Mouse (Mus musculus) E14TG2a.4 (cell line): ENCODE results near the gene Tma16.
A peak's percentile ranks its signal among the peaks of the same experiment; 100 is the strongest.

Experiments used
- H3K27me3 ChIP-seq: 2 replicates; pipeline ENCODE4 v1.6.1; 2014; ENCODE audit warnings: low read length, control low read depth; ENCODE audit not compliant: insufficient read depth
- H3K36me3 ChIP-seq: 2 replicates; pipeline ENCODE4 v1.6.1; 2014; ENCODE audit warnings: low read length, control low read depth; ENCODE audit not compliant: insufficient read depth
- H3K4me1 ChIP-seq: replicated peaks from 2 replicates; pipeline ENCODE4 v1.6.1; 2014; ENCODE audit warnings: low read depth, low read length, control low read depth
- H3K4me3 ChIP-seq: replicated peaks from 2 replicates; pipeline ENCODE4 v1.5.1; 2014; ENCODE audit warnings: mild to moderate bottlenecking, low read length
- H3K9me3 ChIP-seq: 2 replicates; pipeline ENCODE4 v1.6.1; 2014; ENCODE audit warnings: low read length, control low read depth
- CTCF ChIP-seq: conservative IDR thresholded peaks from 2 replicates; pipeline ENCODE4 v1.5.1; 2014; ENCODE audit warnings: low read length
- NANOG ChIP-seq: IDR thresholded peaks from 2 replicates; pipeline ENCODE4 v1.6.1; 2014; ENCODE audit warnings: borderline replicate concordance, low read length, mixed read lengths
- POU5F1 ChIP-seq: IDR thresholded peaks from 2 replicates; pipeline ENCODE4 v1.6.1; 2014; ENCODE audit warnings: low read length, borderline replicate concordance

The Tma16 gene

GRCm38 (mm10) chr8:66486084-66486763 is at the start of gene Tma16:
Gene Tma16 (minus strand): TSS chr8:66486530.
- Histone ChIP-seq H3K27me3 (no peaks in the 10 kb centered on the region), H3K36me3 (peaks cover 33% of the 10 kb centered on the region), H3K4me1 (peaks cover 36% of the 10 kb centered on the region), H3K9me3 (no peaks in the 10 kb centered on the region), H3K4me3 (peak within 1 kb of the TSS; percentile 97)
- TF ChIP-seq NANOG = no peak
- TF ChIP-seq POU5F1 = no peak; the same call in 1 of the 2 replicates
- no peak for TF ChIP-seq CTCF

DNA sequence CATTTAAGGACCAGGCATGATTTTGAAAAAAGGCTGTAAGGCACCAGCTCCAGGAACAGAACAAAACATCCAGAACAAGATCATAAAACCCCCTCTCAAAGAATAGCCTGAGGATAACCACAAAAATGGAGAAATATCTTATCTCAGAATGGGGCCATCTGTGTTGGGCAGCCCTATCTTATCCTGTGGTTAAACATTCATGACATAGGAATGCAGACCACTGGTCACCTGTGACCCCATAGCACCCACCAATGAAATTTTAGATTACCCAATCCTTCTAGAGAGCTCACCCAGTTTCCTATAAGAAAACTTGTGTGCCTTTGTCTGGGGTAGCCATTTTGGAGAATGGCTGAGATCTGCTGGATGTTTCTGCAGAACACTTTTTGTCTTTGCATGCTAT is 34.2 kb upstream of the Tma16 start:
- no peaks in the 10 kb centered on the region for H3K9me3 ChIP-seq
- TF ChIP-seq POU5F1 (no peak), CTCF (no peak), NANOG (no peak)
- H3K4me1 ChIP-seq = no peaks in the 10 kb centered on the region
- H3K36me3 ChIP-seq = no peaks in the 10 kb centered on the region
- no peaks in the 10 kb centered on the region for H3K27me3 ChIP-seq
- no peak overlapping the region for H3K4me3 ChIP-seq

- Histone ChIP-seq H3K4me3 (no peak overlapping the region), H3K9me3 (no peaks in the 10 kb centered on the region), H3K36me3 (no peaks in the 10 kb centered on the region), H3K4me1 (no peaks in the 10 kb centered on the region), H3K27me3 (no peaks in the 10 kb centered on the region)
- TF ChIP-seq NANOG (no peak), CTCF (no peak), POU5F1 (no peak)
Observed at GRCm38 (mm10) chr8:66519149-66519548, 32.8 kb upstream of the Tma16 start.

DNA sequence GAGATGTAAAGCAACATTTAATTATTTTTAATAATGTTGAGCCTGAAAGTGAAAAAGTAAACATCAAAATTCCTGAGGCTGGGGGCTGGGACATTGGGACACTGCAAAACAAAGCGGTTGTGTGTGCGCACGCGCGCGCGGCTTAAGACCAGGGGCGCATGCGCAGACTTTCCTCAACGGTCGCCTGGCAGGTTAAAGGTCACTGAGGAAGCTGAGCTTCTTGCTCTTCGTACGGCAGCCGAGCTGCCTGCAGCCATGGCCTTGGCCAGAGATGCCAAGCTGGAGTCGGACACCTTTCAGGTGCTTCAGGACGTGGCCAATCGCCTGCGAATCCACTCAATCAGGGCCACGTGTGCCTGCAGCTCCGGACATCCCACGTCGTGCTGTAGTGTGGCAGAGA is 25.2 kb upstream of the Tma16 start, which contains the start of gene Tktl2:
Gene Tktl2 (plus strand): TSS at position 220 of the 400 bp plus-strand sequence.
- Histone ChIP-seq H3K9me3 (peaks cover 13% of the 10 kb centered on the region; the same call in 1 of the 2 replicates), H3K36me3 (no peaks in the 10 kb centered on the region), H3K4me3 (peak within 1 kb of the TSS; percentile 54), H3K4me1 (peaks cover 3% of the 10 kb centered on the region), H3K27me3 (peaks cover 13% of the 10 kb centered on the region; the same call in 1 of the 2 replicates)
- TF ChIP-seq CTCF (no peak), NANOG (no peak), POU5F1 (no peak)

DNA sequence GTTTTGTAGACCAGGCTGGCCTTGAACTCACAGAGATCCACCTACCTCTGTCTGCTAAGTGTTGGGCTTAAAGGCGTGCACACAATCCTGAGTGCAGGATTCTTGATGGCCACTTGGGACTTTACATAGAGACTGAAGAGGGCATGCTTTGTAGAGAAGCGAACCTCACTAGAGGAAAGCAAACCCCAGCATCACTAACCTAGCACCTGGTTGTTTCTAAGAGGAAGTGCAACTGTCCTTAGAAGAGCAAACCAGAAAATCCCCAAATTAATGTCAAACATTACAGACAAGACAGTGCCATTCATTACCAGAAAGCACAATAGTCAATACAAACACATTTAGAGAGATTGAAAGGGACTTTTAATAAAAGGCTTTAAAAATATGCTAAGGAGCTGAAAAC is 17.1 kb upstream of the Tma16 start:
- Histone ChIP-seq H3K9me3 (no peaks in the 10 kb centered on the region), H3K27me3 (no peaks in the 10 kb centered on the region), H3K36me3 (no peaks in the 10 kb centered on the region), H3K4me1 (no peaks in the 10 kb centered on the region), H3K4me3 (no peak overlapping the region)
- TF ChIP-seq NANOG (no peak), POU5F1 (no peak), CTCF (no peak)

- no peak for TF ChIP-seq POU5F1
- TF ChIP-seq NANOG = no peak
- peak; percentile 73 for TF ChIP-seq CTCF
- no peaks in the 10 kb centered on the region for H3K27me3 ChIP-seq
- no peak overlapping the region for H3K4me3 ChIP-seq
- H3K4me1 ChIP-seq = no peaks in the 10 kb centered on the region
- no peaks in the 10 kb centered on the region for H3K9me3 ChIP-seq
- H3K36me3 ChIP-seq = no peaks in the 10 kb centered on the region
Observed at GRCm38 (mm10) chr8:66496998-66497577, 10.8 kb upstream of the Tma16 start.

GRCm38 (mm10) chr8:66495726-66496125 is 9.4 kb upstream of the Tma16 start:
- H3K9me3 ChIP-seq = no peaks in the 10 kb centered on the region
- no peaks in the 10 kb centered on the region for H3K36me3 ChIP-seq
- TF ChIP-seq NANOG (no peak), CTCF (peak; percentile 57)
- no peaks in the 10 kb centered on the region for H3K27me3 ChIP-seq
- no peak overlapping the region for H3K4me3 ChIP-seq
- no peaks in the 10 kb centered on the region for H3K4me1 ChIP-seq

DNA sequence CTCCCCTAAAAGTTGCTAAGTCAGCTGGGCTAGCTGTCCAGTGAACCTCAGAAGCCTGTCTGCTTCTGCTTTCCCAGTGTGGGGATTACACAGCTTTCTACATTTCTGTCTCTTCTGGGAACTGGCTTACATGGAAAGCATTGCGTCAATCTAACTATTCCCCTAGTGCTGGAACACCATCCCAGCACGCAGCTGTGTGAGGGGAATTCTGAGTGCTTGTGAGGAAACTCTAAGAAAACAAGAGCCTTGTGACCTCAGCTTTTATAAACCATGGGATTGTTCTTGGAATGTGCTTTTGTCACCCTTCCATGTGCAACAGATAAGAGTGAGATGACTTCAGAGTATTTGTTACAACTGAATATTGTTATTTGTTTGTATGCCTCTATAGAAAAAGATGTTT is 8.2 kb upstream of the Tma16 start:
- no peak for TF ChIP-seq POU5F1
- Histone ChIP-seq H3K9me3 (no peaks in the 10 kb centered on the region), H3K36me3 (no peaks in the 10 kb centered on the region), H3K4me1 (no peaks in the 10 kb centered on the region), H3K4me3 (no peak overlapping the region), H3K27me3 (no peaks in the 10 kb centered on the region)

DNA sequence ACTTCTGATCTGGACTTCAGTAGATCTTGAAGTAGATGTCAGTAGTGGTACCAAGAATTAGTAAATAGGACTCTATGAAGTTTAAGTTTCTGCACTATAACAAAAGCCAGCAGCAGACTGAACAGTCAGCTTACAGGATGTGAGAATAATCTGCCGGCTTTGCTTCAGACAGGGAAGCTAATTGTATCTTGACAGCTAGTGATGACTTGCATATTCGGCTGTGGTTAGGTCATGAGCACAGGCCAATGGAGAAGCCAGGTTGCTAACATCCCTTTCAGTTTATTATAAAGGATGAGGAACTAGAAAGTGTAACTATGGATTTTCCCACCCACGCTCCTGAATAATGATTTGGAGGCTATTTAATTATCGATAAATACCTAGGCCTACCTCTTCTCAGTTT is 4.3 kb upstream of the Tma16 start:
- no peak overlapping the region for H3K4me3 ChIP-seq
- H3K36me3 ChIP-seq = no peaks in the 10 kb centered on the region
- no peaks in the 10 kb centered on the region for H3K9me3 ChIP-seq
- peaks cover 16% of the 10 kb centered on the region for H3K4me1 ChIP-seq
- H3K27me3 ChIP-seq = no peaks in the 10 kb centered on the region
- TF ChIP-seq CTCF (no peak), NANOG (no peak), POU5F1 (no peak)
